Mouse (Mus musculus): ENCODE data around the gene Trp53tg5. TPM values are rescaled to one million over a fixed set of nuclear protein-coding genes. Genes with fewer than 3 reads are reported as not detected.

The Trp53tg5 gene
- polyA plus RNA-seq, 1 experiment from 2014 or later: not detected

GRCm38 (mm10) chr2:164426952-164427351, 46.6 kb downstream of the Trp53tg5 start:
- WGBS: 86% methylated on average over 5 of the region's 5 CpGs
- H3K4me2 ChIP-seq (ENCODE audit: low read length): no peak overlapping the region
- H3K4me1 ChIP-seq (ENCODE audit: control insufficient read depth, insufficient read depth, low read length): no peaks in the 10 kb centered on the region
- DNase-seq (no peak), ATAC-seq (ENCODE audit: low FRiP score, low TSS enrichment) (no peak)
- no peaks in the 10 kb centered on the region for H3K27me3 ChIP-seq (ENCODE audit: control insufficient read depth, insufficient read depth, low read length)
- H3K36me3 ChIP-seq (ENCODE audit: control insufficient read depth, insufficient read depth, low read length): no peaks in the 10 kb centered on the region
- H3K9ac ChIP-seq (replicated peaks; ENCODE audit: low read length): no peak overlapping the region
- H3K4me3 ChIP-seq (replicated peaks; ENCODE audit: low read depth, low read length): no peak overlapping the region
- H3K27ac ChIP-seq (replicated peaks; ENCODE audit: low read depth, low read length): no peak overlapping the region
- no peaks in the 10 kb centered on the region for H3K9me3 ChIP-seq (ENCODE audit: control insufficient read depth, low read length)

- Histone ChIP-seq H3K9me3 (ENCODE audit: control insufficient read depth, low read length) (no peaks in the 10 kb centered on the region), H3K27ac (replicated peaks; ENCODE audit: low read depth, low read length) (no peak overlapping the region), H3K4me2 (ENCODE audit: low read length) (no peak overlapping the region), H3K9ac (replicated peaks; ENCODE audit: low read length) (no peak overlapping the region), H3K27me3 (ENCODE audit: control insufficient read depth, insufficient read depth, low read length) (no peaks in the 10 kb centered on the region), H3K4me1 (ENCODE audit: control insufficient read depth, insufficient read depth, low read length) (no peaks in the 10 kb centered on the region), H3K4me3 (replicated peaks; ENCODE audit: low read depth, low read length) (no peak overlapping the region), H3K36me3 (ENCODE audit: control insufficient read depth, insufficient read depth, low read length) (no peaks in the 10 kb centered on the region)
- 32% methylated on average over 12 of the region's 12 CpGs for WGBS
- ATAC-seq (ENCODE audit: low FRiP score, low TSS enrichment) (no peak), DNase-seq (no peak)
Observed at GRCm38 (mm10) chr2:164426121-164426520, 47.4 kb downstream of the Trp53tg5 start.

- Histone ChIP-seq H3K9me3 (ENCODE audit: control insufficient read depth, low read length) (no peaks in the 10 kb centered on the region), H3K9ac (replicated peaks; ENCODE audit: low read length) (no peak overlapping the region), H3K36me3 (ENCODE audit: control insufficient read depth, insufficient read depth, low read length) (no peaks in the 10 kb centered on the region), H3K27ac (replicated peaks; ENCODE audit: low read depth, low read length) (no peak overlapping the region), H3K4me2 (ENCODE audit: low read length) (no peak overlapping the region), H3K4me1 (ENCODE audit: control insufficient read depth, insufficient read depth, low read length) (no peaks in the 10 kb centered on the region), H3K4me3 (replicated peaks; ENCODE audit: low read depth, low read length) (no peak overlapping the region), H3K27me3 (ENCODE audit: control insufficient read depth, insufficient read depth, low read length) (no peaks in the 10 kb centered on the region)
- WGBS: 90% methylated on average over 5 of the region's 5 CpGs
- DNase-seq (no peak), ATAC-seq (ENCODE audit: low FRiP score, low TSS enrichment) (no peak)
Observed at GRCm38 (mm10) chr2:164425401-164425800, 48.1 kb downstream of the Trp53tg5 start.

GRCm38 (mm10) chr2:164424406-164424805, 49.1 kb downstream of the Trp53tg5 start:
- Histone ChIP-seq H3K27me3 (ENCODE audit: control insufficient read depth, insufficient read depth, low read length) (no peaks in the 10 kb centered on the region), H3K27ac (replicated peaks; ENCODE audit: low read depth, low read length) (no peak overlapping the region), H3K4me3 (replicated peaks; ENCODE audit: low read depth, low read length) (no peak overlapping the region), H3K4me2 (ENCODE audit: low read length) (no peak overlapping the region), H3K4me1 (ENCODE audit: control insufficient read depth, insufficient read depth, low read length) (no peaks in the 10 kb centered on the region), H3K36me3 (ENCODE audit: control insufficient read depth, insufficient read depth, low read length) (no peaks in the 10 kb centered on the region), H3K9me3 (ENCODE audit: control insufficient read depth, low read length) (no peaks in the 10 kb centered on the region), H3K9ac (replicated peaks; ENCODE audit: low read length) (no peak overlapping the region)
- DNase-seq: no peak
- ATAC-seq (ENCODE audit: low FRiP score, low TSS enrichment): no peak
- WGBS: 86% methylated on average over 8 of the region's 8 CpGs

GRCm38 (mm10) chr2:164423464-164423863, 50.1 kb downstream of the Trp53tg5 start:
- DNase-seq: no peak
- Histone ChIP-seq H3K27ac (replicated peaks; ENCODE audit: low read depth, low read length) (no peak overlapping the region), H3K9ac (replicated peaks; ENCODE audit: low read length) (no peak overlapping the region), H3K4me2 (ENCODE audit: low read length) (no peak overlapping the region), H3K4me1 (ENCODE audit: control insufficient read depth, insufficient read depth, low read length) (no peaks in the 10 kb centered on the region), H3K4me3 (replicated peaks; ENCODE audit: low read depth, low read length) (no peak overlapping the region), H3K9me3 (ENCODE audit: control insufficient read depth, low read length) (no peaks in the 10 kb centered on the region), H3K27me3 (ENCODE audit: control insufficient read depth, insufficient read depth, low read length) (no peaks in the 10 kb centered on the region), H3K36me3 (ENCODE audit: control insufficient read depth, insufficient read depth, low read length) (no peaks in the 10 kb centered on the region)
- WGBS: 92% methylated on average over 11 of the region's 11 CpGs
- no peak for ATAC-seq (ENCODE audit: low FRiP score, low TSS enrichment)

- WGBS: 92% methylated on average over 15 of the region's 15 CpGs
Observed at GRCm38 (mm10) chr2:164422675-164423393, 50.7 kb downstream of the Trp53tg5 start.

GRCm38 (mm10) chr2:164421979-164422378, 51.5 kb downstream of the Trp53tg5 start:
- no peak overlapping the region for H3K27ac ChIP-seq (replicated peaks; ENCODE audit: low read depth, low read length)
- ATAC-seq (ENCODE audit: low FRiP score, low TSS enrichment) (no peak), DNase-seq (no peak)
- no peaks in the 10 kb centered on the region for H3K36me3 ChIP-seq (ENCODE audit: control insufficient read depth, insufficient read depth, low read length)
- H3K4me3 ChIP-seq (replicated peaks; ENCODE audit: low read depth, low read length): no peak overlapping the region
- no peaks in the 10 kb centered on the region for H3K9me3 ChIP-seq (ENCODE audit: control insufficient read depth, low read length)
- no peaks in the 10 kb centered on the region for H3K27me3 ChIP-seq (ENCODE audit: control insufficient read depth, insufficient read depth, low read length)
- H3K4me1 ChIP-seq (ENCODE audit: control insufficient read depth, insufficient read depth, low read length): no peaks in the 10 kb centered on the region
- no peak overlapping the region for H3K9ac ChIP-seq (replicated peaks; ENCODE audit: low read length)
- H3K4me2 ChIP-seq (ENCODE audit: low read length): no peak overlapping the region
- 88% methylated on average over 8 of the region's 8 CpGs for WGBS

More at GRCm38 (mm10) chr2:164422675-164423393, 50.7 kb downstream of the Trp53tg5 start:
- H3K9ac ChIP-seq (replicated peaks; ENCODE audit: low read length): no peak overlapping the region
- H3K27ac ChIP-seq (replicated peaks; ENCODE audit: low read depth, low read length): no peak overlapping the region
- H3K4me1 ChIP-seq (ENCODE audit: control insufficient read depth, insufficient read depth, low read length): no peaks in the 10 kb centered on the region
- no peaks in the 10 kb centered on the region for H3K9me3 ChIP-seq (ENCODE audit: control insufficient read depth, low read length)
- no peaks in the 10 kb centered on the region for H3K27me3 ChIP-seq (ENCODE audit: control insufficient read depth, insufficient read depth, low read length)
- no peaks in the 10 kb centered on the region for H3K36me3 ChIP-seq (ENCODE audit: control insufficient read depth, insufficient read depth, low read length)
- DNase-seq (no peak), ATAC-seq (ENCODE audit: low FRiP score, low TSS enrichment) (no peak)
- no peak overlapping the region for H3K4me2 ChIP-seq (ENCODE audit: low read length)
- no peak overlapping the region for H3K4me3 ChIP-seq (replicated peaks; ENCODE audit: low read depth, low read length)

GRCm38 (mm10) chr2:164421306-164421705, 52.2 kb downstream of the Trp53tg5 start:
- no peaks in the 10 kb centered on the region for H3K4me1 ChIP-seq (ENCODE audit: control insufficient read depth, insufficient read depth, low read length)
- no peaks in the 10 kb centered on the region for H3K27me3 ChIP-seq (ENCODE audit: control insufficient read depth, insufficient read depth, low read length)
- H3K36me3 ChIP-seq (ENCODE audit: control insufficient read depth, insufficient read depth, low read length): no peaks in the 10 kb centered on the region
- ATAC-seq (ENCODE audit: low FRiP score, low TSS enrichment) (no peak), DNase-seq (no peak)
- no peak overlapping the region for H3K9ac ChIP-seq (replicated peaks; ENCODE audit: low read length)
- no peak overlapping the region for H3K4me3 ChIP-seq (replicated peaks; ENCODE audit: low read depth, low read length)
- 86% methylated on average over 7 of the region's 7 CpGs for WGBS
- no peaks in the 10 kb centered on the region for H3K9me3 ChIP-seq (ENCODE audit: control insufficient read depth, low read length)
- no peak overlapping the region for H3K27ac ChIP-seq (replicated peaks; ENCODE audit: low read depth, low read length)
- no peak overlapping the region for H3K4me2 ChIP-seq (ENCODE audit: low read length)

Data from midbrain, embryonic 14.5 days (tissue).